ENCODE assay signal across 8 mouse cellular contexts in the genomic region with DNA sequence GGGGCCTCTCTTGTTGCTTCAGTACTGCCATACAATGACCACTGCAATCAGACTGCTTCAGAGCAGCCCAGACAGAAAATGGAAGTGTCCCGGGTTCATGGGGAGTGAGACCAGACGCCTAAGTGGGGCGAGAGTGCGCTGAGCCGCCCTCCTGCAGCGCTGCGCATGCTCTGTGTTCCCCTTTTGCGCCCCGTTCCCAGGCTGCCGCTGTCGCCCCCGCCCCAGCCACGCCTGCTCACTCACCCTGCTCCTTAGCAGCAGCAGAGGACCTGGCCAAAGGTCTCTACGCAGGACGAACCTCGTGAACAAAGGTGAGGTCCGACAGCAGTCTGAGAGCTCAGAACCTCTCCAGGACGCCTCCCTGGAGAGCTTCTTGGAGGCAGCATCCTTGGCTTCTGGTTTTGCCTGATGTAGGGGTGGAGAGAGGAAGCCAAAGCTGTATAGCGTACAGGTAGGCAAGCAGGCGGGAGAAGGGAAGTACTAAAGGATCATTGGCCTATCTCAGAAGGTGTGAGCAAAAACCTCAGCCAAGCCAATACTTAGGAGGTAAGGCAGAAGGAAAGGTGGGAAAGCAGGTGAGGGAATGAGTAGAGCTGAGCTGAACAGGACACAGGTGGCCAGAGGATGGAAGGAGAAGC. TPM values are rescaled to one million over a fixed set of nuclear protein-coding genes. Genes with fewer than 3 reads are reported as not detected.
DNase-seq lines count a peak whose midpoint lies in the region; ATAC-seq and TF ChIP-seq lines count a peak whose summit lies in the region.

A gene (plus strand): TSS at position 217 of the 638 bp plus-strand sequence.

- H3K4me2 ChIP-seq in kidney, embryonic 14.5 days (replicated peaks; ENCODE audit: low read depth, low read length), result peak within 1 kb of the TSS; percentile 46
- H3K4me2 ChIP-seq in midbrain, embryonic 12.5 days (replicated peaks), result peak within 1 kb of the TSS; percentile 47

- peak within 1 kb of the TSS; percentile 14; the same call in 1 of the 2 replicates for H3K4me3 ChIP-seq in testis, adult 2 months (ENCODE audit: control insufficient read depth, low read depth, low read length)
- peak within 1 kb of the TSS; percentile 24 for H3K4me3 ChIP-seq in kidney, embryonic 14.5 days (ENCODE audit: low read length)
- peak within 1 kb of the TSS; percentile 29 for H3K4me3 ChIP-seq in midbrain, embryonic 12.5 days

- WGBS in kidney, embryonic 14.5 days, result 25% methylated on average over 20 of the region's 20 CpGs
- 24% methylated on average over 20 of the region's 20 CpGs for WGBS in midbrain, embryonic 12.5 days

- intact Hi-C loops in gastrocnemius, postnatal 14 days (cut with DNase I; ENCODE audit: low total_unique reads), result no loop called here

- peak; percentile 10 for DNase-seq in embryo, embryonic 10 days (ENCODE audit: low spot score)
- DNase-seq in embryo, embryonic 10.5 days (ENCODE audit: low spot score), result no peak
- DNase-seq in testis, postnatal 14 days (ENCODE audit: low spot score), result no peak
- no peak for DNase-seq in ovary, postnatal 36 days (ENCODE audit: low spot score)
- DNase-seq in gastrocnemius, postnatal 14 days, result no peak

- H3K27me3 ChIP-seq in testis, adult 2 months (ENCODE audit: control insufficient read depth, insufficient read depth, low read length), result no peaks in the 10 kb centered on the region
- peaks cover 4% of the 10 kb centered on the region for H3K27me3 ChIP-seq in kidney, embryonic 14.5 days (ENCODE audit: control insufficient read depth, insufficient read depth, low read length)
- peaks cover 13% of the 10 kb centered on the region; the same call in 1 of the 2 replicates for H3K27me3 ChIP-seq in midbrain, embryonic 12.5 days

- no peak for TF ChIP-seq POLR2A in testis, adult 2 months (IDR thresholded peaks at IDR 0.05; ENCODE audit: control insufficient read depth, low read depth, low read length)

- no peaks in the 10 kb centered on the region for H3K36me3 ChIP-seq in testis, adult 2 months (ENCODE audit: control insufficient read depth, insufficient read depth, low read length)
- H3K36me3 ChIP-seq in kidney, embryonic 14.5 days (ENCODE audit: control insufficient read depth, insufficient read depth, low read length), result no peaks in the 10 kb centered on the region
- H3K36me3 ChIP-seq in midbrain, embryonic 12.5 days, result no peaks in the 10 kb centered on the region

- no peaks in the 10 kb centered on the region for H3K4me1 ChIP-seq in testis, adult 2 months (ENCODE audit: control insufficient read depth, insufficient read depth, low read length)
- H3K4me1 ChIP-seq in kidney, embryonic 14.5 days (ENCODE audit: control insufficient read depth, insufficient read depth, low read length), result no peaks in the 10 kb centered on the region
- no peaks in the 10 kb centered on the region for H3K4me1 ChIP-seq in midbrain, embryonic 12.5 days

- no peak for ATAC-seq in kidney, embryonic 14.5 days (ENCODE audit: low FRiP score, low TSS enrichment)
- no peak for ATAC-seq in midbrain, embryonic 12.5 days (ENCODE audit: low FRiP score, low read depth)

- H3K9ac ChIP-seq in kidney, embryonic 14.5 days (ENCODE audit: low read depth, low read length), result peak within 1 kb of the TSS; percentile 37; the same call in 1 of the 2 replicates
- H3K9ac ChIP-seq in midbrain, embryonic 12.5 days (replicated peaks), result no peak within 1 kb of the TSS; the same call in 1 of the 2 replicates

- no peak for TF ChIP-seq CTCF in testis, adult 2 months (IDR thresholded peaks at IDR 0.05; ENCODE audit: control insufficient read depth, insufficient read depth, insufficient replicate concordance, low read depth, low read length)

- H3K27ac ChIP-seq in testis, adult 2 months (ENCODE audit: control insufficient read depth, insufficient read depth, low read depth, low read length), result no peak within 1 kb of the TSS
- no peak within 1 kb of the TSS for H3K27ac ChIP-seq in kidney, embryonic 14.5 days (ENCODE audit: low read depth, low read length)
- no peak within 1 kb of the TSS for H3K27ac ChIP-seq in midbrain, embryonic 12.5 days (replicated peaks)

- H3K9me3 ChIP-seq in kidney, embryonic 14.5 days (ENCODE audit: control insufficient read depth, low read length), result no peaks in the 10 kb centered on the region
- H3K9me3 ChIP-seq in midbrain, embryonic 12.5 days, result no peaks in the 10 kb centered on the region

RNA-seq across cellular contexts. Expression of the gene that starts here (rescaled TPM):
- 0.14 and 0.19 TPM in 2 replicates for polyA plus RNA-seq in testis, adult 2 months (2012; rRNA removed)
- not detected in 2 replicates for polyA plus RNA-seq in kidney, embryonic 14.5 days (2014; fragmentation: Nextera tagmentation; extraction: Ambion mirVana)
- polyA plus RNA-seq in midbrain, embryonic 12.5 days (2016; fragmentation: Nextera tagmentation; extraction: Ambion mirVana), result 0.18 and 0.22 TPM in 2 replicates
- total RNA-seq in gastrocnemius, postnatal 14 days (2021), result under 1 TPM; 0.04 TPM
